Mouse (Mus musculus) embryonic facial prominence, embryonic 15.5 days (tissue): ENCODE measurements around the gene March5. TPM values are rescaled to one million over a fixed set of nuclear protein-coding genes. Genes with fewer than 3 reads are reported as not detected.
"Not testable (repeated sequence)": the region's sequence is repeated elsewhere in the genome, so short reads cannot be mapped to it uniquely, and the experiment has no call there.

ENCODE experiments used
- ATAC-seq: fragments of 200-750 bp; cut with Nextera tagmentation; 2 replicates; pipeline ENCODE4 v1.8.0; 2017; ENCODE audit warnings: low read depth, moderate TSS enrichment; ENCODE audit not compliant: insufficient number of reproducible peaks, low FRiP score, low TSS enrichment
- H3K27ac ChIP-seq: fragments of 300-500 bp; sonication (generic); replicated peaks from 2 replicates; pipeline ENCODE4 v1.5.1; 2015; ENCODE audit warnings: mild to moderate bottlenecking, inconsistent platforms
- H3K27me3 ChIP-seq: fragments of 300-500 bp; sonication (generic); 2 replicates; pipeline ENCODE4 v1.6.1; 2015; ENCODE audit warnings: inconsistent platforms
- H3K36me3 ChIP-seq: fragments of 300-500 bp; sonication (generic); 2 replicates; pipeline ENCODE4 v1.6.1; 2015; ENCODE audit warnings: mild to moderate bottlenecking, inconsistent platforms
- H3K4me1 ChIP-seq: fragments of 300-500 bp; sonication (generic); 2 replicates; pipeline ENCODE4 v1.6.1; 2015; ENCODE audit warnings: inconsistent platforms
- H3K4me2 ChIP-seq: fragments of 300-500 bp; sonication (generic); replicated peaks from 2 replicates; pipeline ENCODE4 v1.6.1; 2015; ENCODE audit warnings: mild to moderate bottlenecking, inconsistent platforms
- H3K4me3 ChIP-seq: fragments of 300-500 bp; sonication (generic); replicated peaks from 2 replicates; pipeline ENCODE4 v1.5.1; 2015; ENCODE audit warnings: mild to moderate bottlenecking, inconsistent platforms
- H3K9ac ChIP-seq: fragments of 300-500 bp; sonication (generic); 2 replicates; pipeline ENCODE4 v1.6.1; 2015; ENCODE audit warnings: inconsistent platforms
- H3K9me3 ChIP-seq: fragments of 300-500 bp; sonication (generic); replicated peaks from 2 replicates; pipeline ENCODE4 v1.6.1; 2016; ENCODE audit warnings: inconsistent platforms
- WGBS: fragments of 180-500 bp; shearing (Covaris S2); methylation state at CpG from one replicate; pipeline ENCODE4 v1.1.7; 2015; 5-methylcytosine and 5-hydroxymethylcytosine counted together
- polyA plus RNA-seq: library from polyadenylated mRNA; unstranded; fragments of >200 nt; fragmentation: Nextera tagmentation; extraction: Ambion mirVana; gene quantifications from 2 replicates; pipeline ENCODE4 v1.2.1, GENCODE M21; 2015

March5 gene
- polyA plus RNA-seq, 1 experiment from 2014 or later = 87.7 TPM

DNA sequence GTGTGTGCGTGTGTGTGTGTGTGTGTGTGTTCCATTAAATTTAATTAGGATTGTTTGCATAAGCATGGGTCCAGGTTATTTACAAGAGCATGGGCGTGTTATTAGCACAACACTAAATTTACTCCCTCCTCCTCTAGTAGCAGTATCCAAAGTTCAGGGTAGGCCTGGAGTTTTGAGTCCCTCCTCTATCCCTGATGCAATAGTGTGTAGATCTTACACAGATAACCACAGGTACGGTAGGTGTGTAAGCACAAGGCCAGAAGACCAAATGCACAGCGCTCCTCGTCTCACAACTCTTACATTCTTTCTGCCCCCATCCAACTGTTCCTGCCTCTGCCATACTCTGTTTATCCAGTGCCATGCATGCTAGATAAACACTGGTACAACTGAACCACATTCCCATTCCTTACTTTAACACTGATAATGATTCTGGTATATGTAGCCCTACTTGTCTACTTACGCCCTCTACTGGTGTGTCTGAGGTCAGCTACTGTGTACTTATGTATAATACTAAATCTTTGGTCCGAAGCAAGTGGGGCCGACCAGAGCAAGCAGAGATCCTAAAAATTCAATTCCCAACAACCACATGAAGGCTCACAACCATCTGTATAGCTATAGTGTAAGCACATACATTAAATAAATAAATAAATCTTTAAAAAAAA, 2.3 kb downstream of the March5 start:
- Histone ChIP-seq H3K9ac (no peak overlapping the region), H3K36me3 (peaks cover 25% of the 10 kb centered on the region), H3K9me3 (no peaks in the 10 kb centered on the region), H3K27me3 (no peaks in the 10 kb centered on the region), H3K4me3 (no peak overlapping the region), H3K4me2 (no peak overlapping the region; the same call in 1 of the 2 replicates), H3K27ac (no peak overlapping the region), H3K4me1 (peaks cover 12% of the 10 kb centered on the region)
- ATAC-seq = no peak
- WGBS = 87% methylated on average over 8 of the region's 8 CpGs

DNA sequence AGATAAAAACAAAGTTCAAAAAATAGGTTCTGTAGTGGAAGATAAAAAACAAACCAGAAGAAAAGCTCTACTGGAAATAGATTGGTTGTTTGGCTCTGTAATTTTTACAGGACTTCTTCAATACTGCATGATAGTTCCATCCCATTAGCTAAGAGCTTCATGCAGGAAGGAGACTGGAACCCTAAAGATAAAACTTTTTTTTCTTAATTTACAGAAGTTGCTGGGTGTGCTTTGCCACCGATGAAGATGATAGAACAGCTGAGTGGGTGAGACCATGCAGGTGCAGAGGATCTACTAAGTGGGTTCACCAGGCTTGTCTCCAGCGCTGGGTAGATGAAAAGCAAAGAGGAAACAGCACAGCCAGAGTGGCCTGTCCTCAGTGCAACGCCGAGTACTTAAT, 3.1 kb downstream of the March5 start:
- no peaks in the 10 kb centered on the region for H3K27me3 ChIP-seq
- no peak overlapping the region for H3K9ac ChIP-seq
- H3K4me2 ChIP-seq = no peak overlapping the region
- peaks cover 12% of the 10 kb centered on the region for H3K4me1 ChIP-seq
- 94% methylated on average over 4 of the region's 4 CpGs for WGBS
- H3K36me3 ChIP-seq = peaks cover 29% of the 10 kb centered on the region
- no peak overlapping the region for H3K27ac ChIP-seq
- no peaks in the 10 kb centered on the region for H3K9me3 ChIP-seq
- no peak for ATAC-seq
- no peak overlapping the region for H3K4me3 ChIP-seq

- H3K4me2 ChIP-seq = no peak overlapping the region
- H3K36me3 ChIP-seq = peaks cover 31% of the 10 kb centered on the region
- ATAC-seq = no peak
- H3K27ac ChIP-seq = no peak overlapping the region
- H3K9me3 ChIP-seq = no peaks in the 10 kb centered on the region
- no peak overlapping the region for H3K9ac ChIP-seq
- 76% methylated on average over 3 of the region's 3 CpGs for WGBS
- no peak overlapping the region for H3K4me3 ChIP-seq
- no peaks in the 10 kb centered on the region for H3K27me3 ChIP-seq
- peaks cover 12% of the 10 kb centered on the region for H3K4me1 ChIP-seq
Measured at GRCm38 (mm10) chr19:37211416-37211815, 4.1 kb downstream of the March5 start.

DNA sequence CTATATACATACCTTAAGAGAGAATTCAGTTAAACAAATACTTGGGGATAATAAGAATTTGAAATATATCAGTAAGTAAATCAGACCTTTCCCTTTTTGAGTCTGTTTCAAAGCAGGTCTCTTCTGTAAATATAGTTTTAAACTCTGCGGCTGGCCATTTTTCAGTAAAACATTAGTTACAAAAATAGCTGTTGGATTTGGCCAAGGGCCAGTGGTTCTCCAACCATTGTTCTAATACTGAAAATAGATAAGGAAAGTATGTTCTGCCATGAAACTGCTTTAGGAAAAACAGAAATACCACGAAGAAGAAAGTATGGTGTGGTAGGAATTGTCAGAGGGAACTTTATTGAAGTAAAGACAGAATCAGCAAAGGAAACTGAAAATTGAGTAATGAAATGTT, 7.4 kb downstream of the March5 start:
- H3K27ac ChIP-seq = no peak overlapping the region
- no peak overlapping the region for H3K4me2 ChIP-seq
- H3K4me1 ChIP-seq = 0 out of 2 replicates have a peak, but pooled peaks cover under 1% of the 10 kb centered on the region
- no peaks in the 10 kb centered on the region for H3K27me3 ChIP-seq
- H3K36me3 ChIP-seq = peaks cover 57% of the 10 kb centered on the region
- no peak overlapping the region for H3K9ac ChIP-seq
- WGBS = 80% methylated on average over 2 of the region's 2 CpGs
- no peaks in the 10 kb centered on the region for H3K9me3 ChIP-seq
- ATAC-seq = no peak
- H3K4me3 ChIP-seq = no peak overlapping the region

DNA sequence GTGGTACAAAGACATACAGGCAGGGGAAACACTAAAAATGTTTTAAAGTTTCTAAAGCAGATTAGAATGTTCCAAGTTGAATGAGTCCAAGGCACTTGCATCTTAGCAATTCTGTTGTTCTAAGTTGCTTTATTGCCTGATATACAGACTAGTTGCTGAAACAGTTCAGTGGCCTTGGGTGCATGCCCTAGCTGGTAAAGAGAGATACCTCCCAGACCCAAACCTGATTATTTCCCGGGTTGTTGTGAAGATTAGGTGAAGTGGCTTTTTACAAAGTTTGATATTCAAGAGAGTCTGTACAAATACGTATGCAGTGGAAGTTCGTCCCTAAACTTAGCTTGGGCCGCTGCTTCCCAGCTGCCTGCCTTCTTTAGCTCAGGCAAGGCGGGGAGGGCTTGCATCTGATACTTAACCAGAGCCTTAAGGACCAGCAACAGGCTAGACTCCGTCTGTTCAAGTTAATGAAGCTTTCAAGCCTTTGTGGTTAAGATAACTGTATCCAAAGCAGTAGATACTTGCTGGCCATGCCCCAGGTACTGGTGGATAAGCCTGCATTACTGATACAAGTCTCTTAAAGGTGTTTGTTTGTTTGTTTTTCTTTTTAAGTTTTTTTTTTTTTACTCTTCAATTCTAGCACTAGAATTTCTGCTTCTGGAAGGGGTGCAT, 18.0 kb downstream of the March5 start:
- H3K36me3 ChIP-seq = peaks cover 25% of the 10 kb centered on the region

DNA sequence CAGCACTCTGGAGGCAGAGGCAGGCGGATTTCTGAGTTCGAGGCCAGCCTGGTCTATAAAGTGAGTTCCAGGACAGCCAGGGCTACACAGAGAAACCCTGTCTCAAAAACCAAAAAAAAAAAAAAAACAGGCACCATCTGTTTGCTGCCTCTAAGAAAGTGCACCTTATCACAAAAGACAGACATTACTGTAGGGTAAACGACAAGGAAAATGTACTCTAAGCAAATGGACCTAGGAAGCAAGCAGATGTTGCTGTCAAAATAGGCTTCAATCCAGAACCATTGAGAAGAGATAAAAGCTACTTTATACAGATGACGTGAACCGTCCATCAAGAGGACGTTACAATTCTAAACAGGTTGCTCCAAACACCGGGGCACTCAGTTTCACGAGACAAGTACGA, 25.3 kb downstream of the March5 start:
- H3K27ac ChIP-seq, H3K9me3 ChIP-seq, H3K36me3 ChIP-seq, H3K4me3 ChIP-seq, H3K9ac ChIP-seq, ATAC-seq, H3K4me1 ChIP-seq, H3K4me2 ChIP-seq: not testable (repeated sequence)
- WGBS = 81% methylated on average over 9 of the region's 9 CpGs
- peaks cover 26% of the 10 kb centered on the region for H3K27me3 ChIP-seq

More for the DNA sequence above, 18.0 kb downstream of the March5 start:
- WGBS = 81% methylated on average over 6 of the region's 6 CpGs
- H3K4me2 ChIP-seq = no peak overlapping the region
- no peaks in the 10 kb centered on the region for H3K9me3 ChIP-seq
- ATAC-seq = no peak
- no peaks in the 10 kb centered on the region for H3K27me3 ChIP-seq
- no peak overlapping the region for H3K27ac ChIP-seq
- H3K4me3 ChIP-seq = no peak overlapping the region
- H3K4me1 ChIP-seq = no peaks in the 10 kb centered on the region
- H3K9ac ChIP-seq = no peak overlapping the region

- Histone ChIP-seq H3K27ac (no peak overlapping the region), H3K27me3 (peaks cover 30% of the 10 kb centered on the region), H3K9me3 (no peaks in the 10 kb centered on the region), H3K9ac (no peak overlapping the region), H3K4me1 (peaks cover 8% of the 10 kb centered on the region), H3K4me2 (peak overlapping the region; percentile 51), H3K36me3 (no peaks in the 10 kb centered on the region), H3K4me3 (peak overlapping the region; percentile 34)
- WGBS = 4% methylated on average over 63 of the region's 63 CpGs
- no peak for ATAC-seq
Measured at GRCm38 (mm10) chr19:37233561-37234539, 26.5 kb downstream of the March5 start.

- no peak overlapping the region for H3K4me3 ChIP-seq
- no peak overlapping the region for H3K27ac ChIP-seq
- H3K27me3 ChIP-seq = peaks cover 30% of the 10 kb centered on the region
- H3K9me3 ChIP-seq = no peaks in the 10 kb centered on the region
- no peak for ATAC-seq
- H3K4me1 ChIP-seq = peaks cover 8% of the 10 kb centered on the region
- 48% methylated on average over 8 of the region's 8 CpGs for WGBS
- H3K9ac ChIP-seq = no peak overlapping the region
- no peak overlapping the region for H3K4me2 ChIP-seq
- H3K36me3 ChIP-seq = no peaks in the 10 kb centered on the region
Measured at GRCm38 (mm10) chr19:37235818-37236217, 28.5 kb downstream of the March5 start.

DNA sequence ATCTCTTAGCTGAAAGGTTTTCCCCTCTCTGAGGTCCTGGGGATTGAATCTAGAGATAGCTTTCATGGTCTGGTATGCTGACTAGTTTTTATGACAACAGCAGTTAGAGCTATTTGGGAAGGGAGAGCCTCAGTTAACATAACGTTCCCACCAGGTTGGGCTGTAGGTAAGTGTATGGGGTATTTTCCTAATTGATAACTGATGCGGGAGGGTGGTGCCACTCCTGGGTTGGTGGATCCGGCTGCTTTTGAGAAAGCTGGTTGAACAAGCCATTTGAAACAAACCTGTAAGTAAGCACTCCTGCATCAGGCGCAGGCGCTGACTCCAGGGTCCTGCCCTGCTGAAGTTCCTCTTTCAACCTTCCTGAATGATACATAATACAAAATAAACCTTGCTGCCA, 30.0 kb downstream of the March5 start:
- H3K9me3 ChIP-seq = no peaks in the 10 kb centered on the region
- WGBS = 41% methylated on average over 5 of the region's 5 CpGs
- no peak overlapping the region for H3K27ac ChIP-seq
- H3K27me3 ChIP-seq = peaks cover 30% of the 10 kb centered on the region
- peaks cover 8% of the 10 kb centered on the region for H3K4me1 ChIP-seq
- H3K4me3 ChIP-seq = no peak overlapping the region
- H3K9ac ChIP-seq = no peak overlapping the region
- ATAC-seq = no peak
- H3K36me3 ChIP-seq = no peaks in the 10 kb centered on the region
- no peak overlapping the region for H3K4me2 ChIP-seq

GRCm38 (mm10) chr19:37237712-37238437, 30.5 kb downstream of the March5 start:
- Histone ChIP-seq H3K27me3 (peaks cover 30% of the 10 kb centered on the region), H3K27ac (no peak overlapping the region), H3K4me2 (no peak overlapping the region), H3K36me3 (no peaks in the 10 kb centered on the region), H3K9me3 (no peaks in the 10 kb centered on the region), H3K9ac (no peak overlapping the region), H3K4me1 (peaks cover 8% of the 10 kb centered on the region), H3K4me3 (no peak overlapping the region)
- ATAC-seq = no peak; the same call in 1 of the 2 replicates
- 4% methylated on average over 15 of the region's 15 CpGs for WGBS
